Mouse (Mus musculus): ENCODE measurements around the gene Anks6.
"Not testable (repeated sequence)": the region's sequence is repeated elsewhere in the genome, so short reads cannot be mapped to it uniquely, and the experiment has no call there.

Gene Anks6

GRCm38 (mm10) chr4:47056791-47057509, at the start of gene Anks6:
Gene Anks6, minus strand, starts transcription at chr4:47057427.
- DNase-seq: peak; percentile 80 to 84

GRCm38 (mm10) chr4:47103561-47103960, 46.3 kb upstream of the Anks6 start:
- DNase-seq: no peak

- DNase-seq: no peak
These were observed 36.4 kb upstream of the Anks6 start for GRCm38 (mm10) chr4:47093647-47094046.

- DNase-seq: no peak
These were observed 35.9 kb upstream of the Anks6 start for GRCm38 (mm10) chr4:47093161-47093560.

- no peak for DNase-seq
These were observed 35.3 kb upstream of the Anks6 start for GRCm38 (mm10) chr4:47092387-47093021.

- peak; percentile 5 to 11 for DNase-seq
These were observed 34.5 kb upstream of the Anks6 start, which contains the start of gene Galnt12 for GRCm38 (mm10) chr4:47091493-47092386. Gene Galnt12, plus strand, starts transcription at chr4:47091909.

GRCm38 (mm10) chr4:47088671-47089070, 31.4 kb upstream of the Anks6 start:
- no peak for DNase-seq

- no peak for DNase-seq
These were observed 26.6 kb upstream of the Anks6 start for GRCm38 (mm10) chr4:47083824-47084223.

GRCm38 (mm10) chr4:47080647-47081010, 23.4 kb upstream of the Anks6 start:
- DNase-seq: no peak

- no peak for DNase-seq
These were observed 22.9 kb upstream of the Anks6 start for GRCm38 (mm10) chr4:47079997-47080646.

- DNase-seq: no peak
These were observed 17.8 kb upstream of the Anks6 start for GRCm38 (mm10) chr4:47075054-47075453.

GRCm38 (mm10) chr4:47060900-47061299, 3.7 kb upstream of the Anks6 start:
- DNase-seq: peak; percentile 34 to 38

GRCm38 (mm10) chr4:47057510-47058325, 491 bp upstream of the Anks6 start:
- DNase-seq: no peak

- DNase-seq: peak in 1 of 2 experiments; percentile 28
These were observed 1.6 kb downstream of the Anks6 start for GRCm38 (mm10) chr4:47055570-47056080.

GRCm38 (mm10) chr4:47055170-47055569, 2.1 kb downstream of the Anks6 start:
- DNase-seq: not testable (repeated sequence)

- no peak for DNase-seq
These were observed 5.3 kb downstream of the Anks6 start for GRCm38 (mm10) chr4:47051905-47052304.

- DNase-seq: no peak
These were observed 6.4 kb downstream of the Anks6 start for GRCm38 (mm10) chr4:47050642-47051381.

- DNase-seq: peak; percentile 93 to 97
These were observed 7.1 kb downstream of the Anks6 start for GRCm38 (mm10) chr4:47050167-47050566.

- peak in 1 of 2 experiments; percentile 22 for DNase-seq
These were observed 8.0 kb downstream of the Anks6 start for GRCm38 (mm10) chr4:47049216-47049615.

- DNase-seq: no peak
These were observed 9.5 kb downstream of the Anks6 start for GRCm38 (mm10) chr4:47047765-47048164.

- no peak for DNase-seq
These were observed 10.3 kb downstream of the Anks6 start for GRCm38 (mm10) chr4:47046974-47047373.

All from cerebellum, postnatal 36 days (tissue).